Mouse (Mus musculus): ENCODE results near the gene Nfatc3. TPM values are rescaled to one million over a fixed set of nuclear protein-coding genes. Genes with fewer than 3 reads are reported as not detected.
A peak's percentile ranks its signal among the peaks of the same experiment; 100 is the strongest.

The Nfatc3 gene
- total RNA-seq, 2 experiments from 2014 or later = 15.8 to 17.2 TPM

DNA sequence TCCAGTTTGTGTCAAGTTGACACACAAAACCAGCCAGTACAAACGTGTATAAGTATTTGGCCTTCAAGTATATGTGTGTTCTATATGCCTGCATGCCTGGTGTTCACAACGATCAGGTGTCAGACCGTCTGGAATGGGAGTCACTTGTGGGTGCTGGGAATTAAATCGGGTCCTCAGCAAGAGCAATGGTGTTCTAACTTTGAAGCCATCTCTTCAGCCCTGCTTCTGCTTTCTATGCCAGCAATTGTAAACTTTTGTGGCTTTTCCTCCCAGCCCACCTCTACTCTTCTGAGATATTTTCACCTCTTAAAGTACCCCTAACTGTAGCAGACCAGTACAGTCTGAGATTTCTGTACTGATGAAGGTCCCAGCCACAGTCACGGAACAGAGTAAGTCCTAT is 81.6 kb downstream of the Nfatc3 start:
- intact Hi-C loops (cut with DNase I) = no loop called here
- DNase-seq = no peak

DNA sequence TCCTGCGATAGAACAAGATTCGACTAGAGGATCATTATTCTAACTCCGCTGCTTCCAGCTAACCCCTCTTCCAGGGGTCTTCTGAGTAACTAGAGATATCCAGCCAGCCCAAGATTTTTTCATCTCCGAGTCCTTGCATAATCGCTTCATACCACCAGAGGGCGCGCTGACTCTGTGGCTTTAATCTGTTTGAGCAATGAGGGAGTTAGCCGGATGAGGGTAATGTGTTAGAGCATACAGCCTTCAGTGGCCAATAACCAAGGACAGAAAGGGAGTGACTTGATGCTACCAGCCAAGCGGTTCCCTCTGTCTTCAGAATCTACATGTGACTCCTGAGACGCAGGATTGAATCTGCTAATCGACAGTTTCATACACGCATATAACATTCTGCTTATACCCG is 82.1 kb downstream of the Nfatc3 start:
- peak; percentile 77 for DNase-seq
- intact Hi-C loops (cut with DNase I) = no loop called here

DNA sequence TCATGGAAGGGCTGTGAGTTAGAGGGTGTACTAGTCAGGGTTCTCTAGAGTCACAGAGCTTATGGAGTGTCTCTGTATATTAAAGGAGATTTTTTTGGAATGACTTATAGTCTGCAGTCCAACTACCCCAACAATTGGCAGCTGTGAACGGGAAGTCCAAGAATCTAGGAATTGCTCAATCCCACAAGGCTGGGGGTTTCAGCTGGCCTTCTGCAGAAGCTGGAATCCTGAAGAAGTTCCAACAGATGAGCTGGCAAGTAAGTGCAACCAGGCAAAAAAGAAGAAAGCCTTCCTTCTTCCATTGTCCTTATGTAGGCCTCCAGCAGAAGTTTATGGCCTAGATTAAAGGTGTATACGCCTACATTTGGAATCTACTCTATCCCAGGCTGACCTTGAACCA is 86.7 kb downstream of the Nfatc3 start:
- no peak for DNase-seq
- intact Hi-C loops (cut with DNase I) = no loop called here

DNA sequence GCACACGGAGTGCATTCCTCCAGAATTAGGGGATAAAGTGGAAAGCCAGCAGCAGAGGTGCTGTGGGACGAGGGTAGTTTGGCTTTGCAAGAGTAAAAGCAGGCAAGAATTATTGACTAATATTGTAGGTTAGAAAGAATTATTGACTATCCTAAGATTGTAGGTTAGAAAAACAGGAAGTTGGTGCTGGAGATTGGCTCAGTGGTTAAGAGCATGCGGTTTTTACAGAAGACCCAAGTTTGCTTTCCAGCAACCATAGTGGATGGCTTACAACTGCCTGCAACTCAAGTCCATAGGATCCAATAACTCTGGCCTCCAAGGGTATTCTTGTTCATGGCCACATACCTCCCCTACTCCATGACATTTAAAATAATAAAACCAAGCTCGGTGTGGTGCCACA is 87.4 kb downstream of the Nfatc3 start:
- intact Hi-C loops (cut with DNase I) = no loop called here
- no peak for DNase-seq

DNA sequence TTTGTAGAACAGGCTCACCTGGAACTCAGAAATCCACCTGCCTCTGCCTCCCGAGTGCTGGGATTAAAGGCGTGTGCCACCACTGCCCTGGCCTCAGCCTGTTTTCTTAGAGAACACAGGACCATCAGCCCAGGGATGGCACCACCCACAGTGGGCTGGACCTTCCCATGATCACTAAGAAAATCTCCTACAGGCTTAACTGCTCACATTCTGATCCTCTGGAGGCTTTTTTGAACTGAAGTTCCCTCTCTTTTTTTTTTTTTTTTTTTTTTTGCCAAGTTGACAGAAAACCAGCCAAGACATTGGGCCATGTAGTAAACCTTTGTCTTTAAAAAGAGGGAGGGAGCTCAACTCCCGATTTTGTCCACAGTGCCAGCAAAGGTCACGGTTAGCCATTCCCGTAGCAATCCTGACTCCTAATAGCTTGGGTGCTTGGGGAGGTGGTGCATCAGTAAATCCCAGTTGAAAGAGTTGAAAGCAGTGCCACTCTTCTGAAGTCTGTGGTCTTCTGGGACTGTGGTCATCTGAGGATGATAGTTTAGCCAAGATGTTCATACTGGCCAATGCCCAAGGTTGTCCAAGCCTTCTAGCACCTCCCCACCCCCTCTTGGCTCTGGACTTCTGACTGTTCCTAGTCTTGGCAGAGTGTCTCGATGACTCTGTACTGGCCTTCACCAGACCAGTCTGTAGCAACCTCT is 89.4 kb downstream of the Nfatc3 start:
- no peak for DNase-seq
- intact Hi-C loops (cut with DNase I) = no loop called here

DNA sequence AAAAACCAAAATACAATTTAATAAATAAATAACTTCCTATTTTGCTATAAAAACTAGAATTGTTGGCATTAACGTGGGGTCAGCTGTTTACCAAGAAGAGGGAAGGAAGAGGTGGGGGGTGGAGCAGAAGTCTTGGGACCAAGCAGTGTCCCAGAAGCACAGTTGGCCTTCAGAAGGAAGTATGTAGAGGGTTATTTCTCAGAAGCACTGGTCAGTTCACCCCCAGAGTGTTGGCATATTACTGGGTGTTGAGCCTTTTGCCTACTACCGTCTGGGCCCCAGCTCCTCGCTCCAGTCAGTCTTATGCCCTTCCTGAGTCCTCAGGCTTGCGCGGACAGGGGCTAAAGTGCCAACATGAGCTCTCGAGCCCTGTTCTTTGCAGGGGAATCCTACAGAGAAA is 90.4 kb downstream of the Nfatc3 start:
- DNase-seq = no peak
- intact Hi-C loops (cut with DNase I) = no loop called here

DNA sequence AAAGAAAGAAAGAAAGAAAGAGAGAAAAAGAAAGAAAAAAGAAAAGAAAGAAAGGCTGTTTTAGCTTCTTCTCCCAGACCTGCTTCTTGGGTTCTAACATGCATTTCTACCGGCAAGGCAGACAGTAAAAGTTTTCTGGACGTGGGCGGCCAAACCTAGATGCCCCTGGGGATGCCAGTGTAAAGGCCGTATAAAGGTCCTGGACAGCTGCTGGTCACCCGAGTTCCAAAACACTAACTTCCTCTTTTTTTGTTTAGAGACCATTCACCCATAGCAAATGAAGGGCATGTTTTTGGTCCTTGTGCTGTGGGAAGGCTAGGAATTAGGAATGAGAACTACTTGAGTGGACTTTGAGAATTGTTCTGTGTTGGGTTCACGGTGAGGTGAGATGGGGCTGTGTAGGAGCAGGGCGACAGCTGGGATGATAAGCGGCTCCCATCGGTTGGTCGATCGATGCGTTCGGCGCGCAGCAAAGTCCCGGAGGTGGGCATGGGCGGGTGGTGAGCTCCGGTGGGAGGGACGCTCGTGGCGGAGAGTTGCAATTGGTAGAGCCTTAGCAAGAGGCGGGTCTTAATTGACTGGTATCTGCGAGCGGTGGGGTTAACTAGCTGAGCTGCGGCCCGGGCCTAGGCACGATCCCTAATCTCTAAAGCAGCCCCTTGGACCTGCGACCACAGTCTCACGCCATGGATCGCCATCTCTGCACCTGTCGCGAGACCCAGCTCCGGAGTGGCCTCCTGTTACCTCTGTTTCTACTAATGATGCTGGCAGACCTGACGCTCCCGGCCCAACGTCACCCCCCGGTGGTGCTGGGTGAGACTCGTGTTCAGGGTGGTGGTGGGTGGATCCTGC is 91.4 kb downstream of the Nfatc3 start, which contains the start of gene Pla2g15:
Gene Pla2g15, plus strand, starts transcription at position 599 of the 852 bp plus-strand sequence.
- intact Hi-C loops (cut with DNase I) = no loop called here
- DNase-seq = peak; percentile 93

DNA sequence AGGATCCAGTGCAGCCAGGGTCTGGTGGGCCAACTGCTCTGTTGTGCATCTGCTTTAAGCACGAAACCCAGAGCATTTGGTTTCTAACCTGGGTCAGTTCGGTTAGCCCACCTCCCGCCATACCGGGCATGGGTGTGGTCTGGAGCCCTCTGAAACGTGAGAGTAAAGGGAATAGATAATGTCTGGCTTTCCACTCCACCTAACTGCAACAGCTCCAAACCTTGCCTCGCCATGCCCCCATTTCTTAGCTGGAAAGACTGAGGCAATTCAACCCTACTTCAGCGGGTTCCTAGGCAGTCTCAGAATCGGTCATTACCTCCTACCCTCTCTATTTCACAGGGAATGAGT is 92.0 kb downstream of the Nfatc3 start:
- no peak for DNase-seq
- intact Hi-C loops (cut with DNase I) = no loop called here

DNA sequence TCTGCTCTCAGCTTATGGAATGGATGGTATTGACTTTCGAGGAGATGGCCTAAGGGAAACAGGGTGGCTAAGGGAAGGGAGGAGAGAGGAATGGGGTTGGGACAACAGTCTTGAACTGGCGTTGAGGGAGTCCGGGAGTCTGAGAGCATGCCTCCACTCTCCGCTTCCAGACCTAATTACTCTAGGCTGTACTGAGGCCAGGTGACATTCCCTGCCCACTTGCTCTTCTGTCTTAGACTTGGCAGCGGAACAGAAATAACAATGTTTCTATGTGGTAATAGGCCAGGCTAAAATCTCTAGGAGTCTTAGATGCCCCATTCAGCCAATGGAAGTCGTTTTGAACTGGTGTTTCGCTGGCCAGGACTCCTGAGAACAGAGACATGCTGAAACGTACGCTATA is 92.4 kb downstream of the Nfatc3 start:
- intact Hi-C loops (cut with DNase I) = no loop called here
- no peak for DNase-seq

DNA sequence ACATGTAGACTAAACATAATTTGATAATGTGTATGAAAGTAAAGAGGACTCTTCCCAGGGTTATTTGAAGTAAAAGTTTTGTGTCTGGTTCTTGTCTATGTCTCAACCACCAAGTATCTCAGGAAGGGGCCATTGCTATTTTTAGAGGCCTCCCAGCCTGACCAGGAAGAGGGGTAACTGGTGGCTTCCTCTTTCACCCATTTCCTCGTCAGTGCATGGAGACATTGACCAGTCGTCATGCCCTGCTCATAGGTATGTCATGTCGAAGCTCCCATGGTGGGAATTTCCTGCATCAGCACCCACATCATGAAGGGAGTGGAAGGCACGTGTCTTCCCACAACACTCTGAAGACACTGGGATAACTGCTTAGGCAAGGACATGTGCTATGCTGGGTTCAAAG is 94.2 kb downstream of the Nfatc3 start:
- intact Hi-C loops (cut with DNase I) = no loop called here
- DNase-seq = no peak

DNA sequence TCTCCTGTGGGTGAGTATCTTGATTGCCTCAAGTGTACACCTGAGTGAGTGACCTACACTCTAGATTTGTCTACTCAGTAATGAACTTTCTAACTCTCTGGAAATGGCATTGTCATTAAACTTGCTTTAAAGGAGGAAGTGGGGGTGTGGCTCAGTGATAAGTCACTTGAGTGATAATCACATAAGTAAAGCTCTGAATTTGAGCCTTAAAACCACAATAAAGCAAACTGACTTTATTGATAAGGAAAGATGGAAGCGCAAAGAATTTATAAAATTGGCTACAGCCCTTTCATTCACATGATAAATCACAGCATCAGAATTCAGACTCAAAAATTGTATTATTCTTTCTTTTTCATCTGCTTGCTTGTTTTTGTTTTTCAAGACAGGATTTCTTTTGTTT is 98.8 kb downstream of the Nfatc3 start:
- no peak for DNase-seq
- intact Hi-C loops (cut with DNase I) = no loop called here

DNA sequence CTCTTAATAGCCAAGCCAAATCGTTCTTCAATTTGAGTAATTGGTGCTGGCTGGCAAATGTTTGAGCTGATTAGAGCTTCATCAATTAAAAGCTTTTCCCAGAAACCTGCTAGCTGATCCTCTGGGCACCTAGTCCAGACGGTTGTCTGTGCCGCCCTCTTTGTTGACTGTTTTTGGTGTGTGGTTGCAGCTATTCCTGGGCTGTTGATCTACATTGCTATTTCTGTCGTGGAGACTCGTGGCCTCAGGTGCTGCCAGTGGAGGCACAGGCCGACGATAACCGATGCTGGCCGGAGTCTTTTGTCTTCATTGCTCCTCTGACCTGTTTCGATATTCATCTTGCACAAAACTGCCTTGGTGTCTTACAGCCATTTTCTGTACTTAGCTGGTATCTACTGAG is 99.7 kb downstream of the Nfatc3 start:
- intact Hi-C loops (cut with DNase I) = no loop called here
- no peak for DNase-seq

DNA sequence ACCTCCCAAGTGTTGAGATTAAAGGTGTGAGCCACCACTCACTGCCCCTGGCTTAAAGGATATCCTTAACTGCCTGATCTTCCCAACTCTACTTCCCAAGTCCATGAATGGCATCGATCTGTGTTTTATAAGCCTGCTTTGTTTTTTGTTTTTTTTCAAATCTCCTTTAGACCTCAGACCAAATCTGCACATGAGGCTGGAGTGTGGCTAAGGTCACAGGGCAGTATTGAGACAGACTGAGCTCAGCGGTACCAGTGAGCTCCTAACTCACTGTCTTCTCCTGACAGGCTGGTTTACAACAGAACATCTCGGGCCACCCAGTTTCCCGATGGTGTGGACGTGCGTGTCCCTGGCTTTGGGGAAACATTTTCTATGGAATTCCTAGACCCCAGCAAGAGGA is 101.2 kb downstream of the Nfatc3 start:
- DNase-seq = no peak
- intact Hi-C loops (cut with DNase I) = no loop called here

DNA sequence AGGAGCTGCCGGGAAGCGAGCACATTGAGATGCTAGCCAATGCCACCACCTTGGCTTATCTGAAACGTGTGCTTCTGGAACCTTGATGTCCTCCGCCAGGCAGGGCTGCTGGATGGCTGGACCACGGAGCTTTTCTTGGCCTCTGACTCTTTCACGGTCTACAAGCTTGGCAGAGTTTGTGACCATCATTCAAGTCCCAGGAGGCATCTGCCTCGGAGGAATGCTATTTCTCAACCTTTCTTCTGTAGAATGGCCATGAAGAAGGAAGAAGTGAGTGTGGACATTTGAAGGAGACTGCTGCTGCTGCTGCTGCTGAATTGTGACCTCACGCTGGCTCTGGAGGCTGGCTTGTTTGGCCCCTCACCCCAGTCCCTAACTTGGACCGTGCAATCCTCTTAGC is 104.6 kb downstream of the Nfatc3 start:
- intact Hi-C loops (cut with DNase I) = no loop called here
- DNase-seq = no peak

DNA sequence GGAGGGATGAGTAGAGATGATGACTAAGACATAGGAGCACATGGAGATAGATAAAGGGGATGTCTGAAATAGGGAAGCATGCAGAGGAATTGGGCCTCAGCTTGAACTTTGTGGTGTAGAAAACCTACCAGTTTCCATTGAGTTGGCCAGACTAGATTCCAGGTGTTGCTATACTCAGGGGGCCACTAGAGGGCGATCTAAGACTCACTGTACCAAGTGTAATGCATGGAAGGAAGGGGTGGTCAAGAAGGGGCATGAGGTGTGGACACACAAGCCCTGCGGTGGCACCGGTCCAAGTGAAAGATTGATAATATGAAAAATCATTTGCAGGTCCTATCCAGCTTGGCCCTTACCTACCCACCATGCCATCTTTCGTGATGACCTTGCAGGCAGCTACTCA is 106.8 kb downstream of the Nfatc3 start:
- intact Hi-C loops (cut with DNase I) = no loop called here
- DNase-seq = peak; percentile 74

DNA sequence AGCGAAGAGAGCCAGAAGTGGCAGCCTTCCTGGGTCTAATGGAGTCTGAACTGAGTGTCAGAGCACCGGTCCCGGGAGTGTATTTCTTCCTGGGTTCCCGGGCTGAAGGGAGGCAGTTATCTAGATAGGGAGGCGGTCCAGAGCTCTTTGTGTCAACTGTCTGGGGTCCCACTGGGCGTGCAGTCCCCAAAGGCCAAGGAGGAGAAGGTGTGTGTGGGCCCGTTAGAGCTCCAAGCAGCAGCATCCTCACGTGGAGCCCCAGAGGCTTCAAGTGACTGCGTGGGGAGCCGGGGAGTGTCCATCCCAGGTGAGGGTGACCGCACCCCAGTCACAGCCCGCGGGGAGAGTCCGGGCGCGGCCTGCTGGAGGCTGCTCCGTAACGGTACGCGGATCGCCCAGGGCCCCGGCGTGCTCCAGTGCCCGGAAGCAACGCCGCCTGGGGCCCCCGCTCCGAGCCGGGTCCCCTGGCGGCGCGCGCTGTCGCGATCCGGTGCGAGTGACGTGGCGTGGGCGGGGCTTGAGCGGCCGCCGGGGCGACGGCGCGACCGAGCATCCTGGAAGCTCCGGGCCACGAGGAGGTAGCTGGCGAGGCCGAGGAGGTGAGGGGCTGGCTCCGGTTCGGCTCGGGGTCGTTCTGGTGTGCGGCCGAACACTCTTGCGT is 109.8 kb downstream of the Nfatc3 start, which contains the start of gene Slc7a6:
Gene Slc7a6, plus strand, starts transcription at position 502 of the 661 bp plus-strand sequence.
- intact Hi-C loops (cut with DNase I) = no loop called here
- peak; percentile 83 for DNase-seq

DNA sequence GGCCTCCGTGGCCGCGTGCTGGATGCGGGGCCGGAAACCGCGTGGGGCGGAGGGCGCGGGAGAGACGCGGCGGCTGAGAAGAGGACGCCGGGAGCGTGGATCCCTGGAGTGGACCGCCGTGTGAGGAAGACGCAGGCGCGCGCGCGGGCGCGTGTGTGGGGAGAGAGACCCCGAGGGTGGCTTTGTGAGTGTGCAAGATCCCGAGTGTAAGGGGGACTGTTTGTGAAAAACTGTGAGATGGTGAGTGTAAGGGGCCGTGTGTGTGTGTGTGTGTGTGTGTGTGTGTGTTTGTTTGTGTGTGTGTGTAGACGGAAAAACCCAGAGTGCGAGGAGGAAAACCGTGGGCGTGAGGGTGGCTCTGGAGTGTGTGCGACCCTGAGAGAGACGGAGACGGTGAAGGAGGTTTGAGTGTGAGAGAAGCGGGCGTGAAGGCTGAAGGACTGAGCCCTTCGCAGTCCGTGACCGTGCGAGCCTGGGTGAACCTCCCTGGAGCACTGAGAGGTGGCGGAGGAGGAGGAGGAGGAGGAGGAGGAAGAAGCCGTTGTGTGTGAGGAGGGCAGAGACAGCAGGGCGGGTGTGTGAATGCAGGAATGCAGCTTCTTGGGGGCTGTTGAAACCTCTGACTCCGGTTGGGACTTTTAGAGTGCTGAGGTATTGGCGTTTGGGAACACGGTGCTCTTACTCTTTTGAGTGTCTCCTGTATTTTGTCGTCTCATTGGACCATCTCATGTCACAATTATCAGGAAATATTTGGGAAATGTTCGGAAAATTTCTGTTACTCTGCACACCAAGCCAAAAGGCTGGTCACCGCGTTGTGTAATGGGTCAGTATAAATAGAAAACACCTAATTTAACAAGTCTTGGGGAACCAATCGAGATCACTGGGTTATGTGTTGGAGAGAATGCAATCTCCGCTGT is 110.6 kb downstream of the Nfatc3 start:
- intact Hi-C loops (cut with DNase I) = no loop called here
- DNase-seq = peak; percentile 27

DNA sequence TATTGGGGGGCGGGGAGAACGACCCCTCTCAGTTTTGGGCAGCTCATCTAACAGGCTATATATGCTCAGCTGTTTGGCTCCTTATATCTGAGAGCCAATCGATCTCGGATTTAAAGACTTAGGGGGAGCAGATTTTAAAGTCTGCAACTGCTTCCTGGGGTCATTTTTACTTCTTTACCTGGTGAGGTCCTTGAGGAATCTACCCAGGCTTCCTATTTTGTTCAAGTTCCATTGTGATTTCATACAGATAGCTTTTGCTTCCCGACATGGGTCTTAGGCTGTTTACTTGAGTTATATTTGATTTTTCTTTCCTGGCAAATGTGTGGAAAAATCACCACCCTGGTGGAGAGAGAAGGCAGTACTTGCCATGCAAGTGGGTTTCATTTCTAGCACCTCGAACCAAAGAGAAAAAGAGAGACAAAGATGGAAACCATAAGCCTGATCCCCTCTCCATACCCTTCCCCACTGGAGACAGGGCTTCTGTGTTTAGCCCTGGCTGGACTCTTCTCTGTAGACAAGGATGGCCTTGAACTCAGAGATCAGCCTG is 111.4 kb downstream of the Nfatc3 start:
- intact Hi-C loops (cut with DNase I) = no loop called here
- DNase-seq = no peak

DNA sequence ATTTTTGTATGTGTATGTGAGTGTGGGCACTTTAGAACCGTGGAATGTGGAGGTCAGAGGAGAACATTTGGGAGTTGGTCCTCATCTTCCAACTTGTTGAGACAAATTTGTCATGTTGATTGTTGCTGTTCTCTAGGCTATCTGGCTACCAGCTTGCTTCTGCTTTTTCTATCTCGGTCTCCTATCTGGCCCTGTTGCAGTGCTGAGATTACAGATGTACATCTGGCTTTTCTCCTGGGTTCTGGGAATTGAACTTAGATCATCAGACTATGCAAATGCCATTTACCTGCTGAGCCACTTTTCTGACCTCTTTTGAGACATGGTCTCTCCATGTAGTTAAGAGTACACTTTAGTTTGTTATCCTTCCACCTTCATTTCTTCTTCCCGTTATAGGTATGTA is 114.9 kb downstream of the Nfatc3 start:
- intact Hi-C loops (cut with DNase I) = no loop called here
- DNase-seq = no peak

DNA sequence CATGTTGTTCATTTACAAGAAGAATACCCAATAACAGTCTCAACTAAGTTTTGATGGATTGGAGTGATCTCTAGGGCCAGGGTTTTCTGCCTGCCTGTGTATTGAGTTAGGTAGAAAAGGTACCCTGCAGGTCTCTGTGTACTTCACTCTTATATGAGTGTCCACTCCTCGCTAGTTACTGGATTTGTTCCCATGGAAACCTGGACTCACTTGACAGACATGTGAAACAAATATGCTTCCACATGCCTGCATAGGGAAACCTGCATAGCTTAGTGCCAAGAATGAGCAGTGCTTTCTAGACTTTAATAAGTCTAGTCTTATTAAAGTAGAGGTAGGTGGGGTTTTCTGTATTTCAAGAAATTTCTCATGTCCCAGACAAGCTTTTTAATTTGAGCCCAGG is 118.3 kb downstream of the Nfatc3 start:
- intact Hi-C loops (cut with DNase I) = no loop called here
- no peak for DNase-seq

All from left cerebral cortex, postnatal 4 days (tissue).